Mouse (Mus musculus) C2C12 (cell line): ENCODE measurements at regions not wholly inside any gene's neighbourhood (a gene's known extent, or its start where the extent isn't known, plus 50 kb on each side); places are given as distances from the start of the nearest gene placed in this dataset.

ENCODE experiments used
- H3K27me3 ChIP-seq: one replicate; pipeline ENCODE4 v1.6.1; 2011; ENCODE audit not compliant: control insufficient read depth, insufficient read depth, insufficient read length
- H3K36me3 ChIP-seq: one replicate; pipeline ENCODE4 v1.6.1; 2011; ENCODE audit not compliant: control insufficient read depth, insufficient read depth
- H3K4me3 ChIP-seq: one replicate; pipeline ENCODE4 v1.5.1; 2011; ENCODE audit warnings: mild to moderate bottlenecking, control low read depth; ENCODE audit not compliant: poor library complexity, insufficient read depth, severe bottlenecking
- H3K79me2 ChIP-seq: one replicate; pipeline ENCODE4 v1.6.1; 2011; ENCODE audit not compliant: control insufficient read depth, insufficient read depth
- H3K79me3 ChIP-seq: one replicate; pipeline ENCODE4 v1.6.1; 2011; ENCODE audit warnings: low read depth, control low read depth
- H3ac ChIP-seq: one replicate; pipeline ENCODE3; 2011; ENCODE audit warnings: low read depth; ENCODE audit not compliant: control insufficient read depth, insufficient read length
- CEBPB ChIP-seq: IDR thresholded peaks from one replicate; pipeline ENCODE4 v1.6.1; 2011; ENCODE audit warnings: low read depth, mild to moderate bottlenecking, control low read depth, moderate library complexity
- CTCF ChIP-seq: IDR thresholded peaks from one replicate; pipeline ENCODE4 v1.5.1; 2011; ENCODE audit not compliant: control insufficient read depth, insufficient read depth, insufficient read length
- FOSL1 ChIP-seq: IDR thresholded peaks from one replicate; pipeline ENCODE4 v1.8.0; 2011; ENCODE audit warnings: mild to moderate bottlenecking, low read length; ENCODE audit not compliant: poor library complexity, insufficient read depth, severe bottlenecking
- MAX ChIP-seq: IDR thresholded peaks from one replicate; pipeline ENCODE4 v1.6.1; 2011; ENCODE audit warnings: mild to moderate bottlenecking, control low read depth
- MYOD1 ChIP-seq: IDR thresholded peaks from one replicate; pipeline ENCODE4 v1.6.1; 2011; ENCODE audit warnings: low read depth; ENCODE audit not compliant: control insufficient read depth, insufficient read length
- MYOG ChIP-seq: IDR thresholded peaks from one replicate; pipeline ENCODE4 v1.6.1; 2011; ENCODE audit not compliant: control insufficient read depth, insufficient read length; ENCODE audit errors: extremely low read depth
- USF1 ChIP-seq: IDR thresholded peaks from one replicate; pipeline ENCODE4 v1.6.1; 2011; ENCODE audit warnings: low read depth, mild to moderate bottlenecking, control low read depth, moderate library complexity

DNA sequence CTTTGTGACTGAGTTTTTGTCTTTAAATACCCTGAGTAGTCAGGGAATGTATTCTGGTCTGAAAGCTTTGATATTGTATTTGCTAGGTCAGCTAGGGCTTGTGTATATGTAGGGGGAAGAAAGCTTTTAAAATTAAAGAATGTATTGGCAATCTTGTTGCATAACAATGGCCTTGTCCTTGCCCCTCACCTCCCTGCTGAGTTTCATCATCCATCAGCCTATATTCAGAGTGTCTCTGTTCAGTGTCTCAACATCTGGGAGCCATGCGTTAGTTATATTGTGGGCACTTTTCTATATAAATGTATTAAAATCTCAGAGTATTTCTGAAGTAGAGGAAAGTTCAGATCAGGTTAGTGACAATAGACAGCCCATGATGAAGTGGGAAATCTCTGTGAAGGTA lies 76.0 kb upstream of the Inhba start:
- TF ChIP-seq CEBPB (no peak), FOSL1 (no peak), MYOD1 (no peak), CTCF (no peak), MYOG (no peak), USF1 (no peak), MAX (no peak)
- Histone ChIP-seq H3K36me3 (no peaks in the 10 kb centered on the region), H3K27me3 (no peaks in the 10 kb centered on the region), H3K4me3 (no peak overlapping the region), H3K79me2 (no peaks in the 10 kb centered on the region), H3ac (no peak overlapping the region), H3K79me3 (no peaks in the 10 kb centered on the region)

DNA sequence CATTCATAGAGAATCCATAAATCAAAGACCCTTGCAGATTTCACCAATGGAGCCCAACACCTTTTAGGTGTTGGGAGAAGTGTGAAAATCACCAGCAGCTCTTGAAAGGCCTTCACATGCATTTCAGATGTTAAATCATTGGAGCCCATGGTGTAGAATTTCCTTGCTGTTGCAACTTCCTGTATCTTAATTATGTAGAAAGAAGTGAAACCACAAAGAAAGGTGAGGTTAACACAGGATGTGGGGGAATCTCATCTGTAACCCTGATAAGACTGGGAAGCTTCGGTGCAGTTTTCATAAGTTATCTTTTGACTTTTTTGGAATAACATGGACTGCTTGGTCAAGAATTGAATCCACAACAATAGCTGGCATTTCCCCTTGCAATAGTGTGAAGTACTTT lies 75.5 kb upstream of the Inhba start:
- Histone ChIP-seq H3K79me3 (no peaks in the 10 kb centered on the region), H3K79me2 (no peaks in the 10 kb centered on the region), H3K27me3 (no peaks in the 10 kb centered on the region), H3K36me3 (no peaks in the 10 kb centered on the region), H3ac (no peak overlapping the region), H3K4me3 (no peak overlapping the region)
- no peak for TF ChIP-seq MYOG
- peak; percentile 33 for TF ChIP-seq CEBPB

DNA sequence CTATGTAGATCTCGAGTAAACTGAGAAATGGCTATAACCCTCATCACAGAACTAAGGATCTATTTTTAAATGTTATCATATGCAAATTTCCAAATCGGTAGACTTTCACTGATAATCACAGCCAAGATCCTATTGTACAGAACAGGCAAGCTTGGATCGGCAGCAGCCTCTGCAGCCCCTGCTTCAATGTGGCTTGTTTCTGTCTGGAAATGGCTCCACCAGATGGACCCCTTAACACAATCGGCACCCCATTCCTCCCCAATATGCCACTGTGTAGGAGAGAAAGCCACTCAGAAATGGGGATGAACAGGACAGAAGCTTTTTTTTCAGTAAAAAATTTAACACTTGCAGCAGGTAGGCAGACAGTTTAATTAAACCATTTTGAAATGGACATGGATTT lies 61.5 kb upstream of the Inhba start:
- no peaks in the 10 kb centered on the region for H3K79me2 ChIP-seq
- no peaks in the 10 kb centered on the region for H3K79me3 ChIP-seq
- H3K27me3 ChIP-seq: no peaks in the 10 kb centered on the region
- TF ChIP-seq MYOD1 (no peak), FOSL1 (no peak), MAX (no peak), CEBPB (no peak), MYOG (no peak), USF1 (no peak), CTCF (no peak)
- no peak overlapping the region for H3ac ChIP-seq
- no peaks in the 10 kb centered on the region for H3K36me3 ChIP-seq
- H3K4me3 ChIP-seq: no peak overlapping the region

DNA sequence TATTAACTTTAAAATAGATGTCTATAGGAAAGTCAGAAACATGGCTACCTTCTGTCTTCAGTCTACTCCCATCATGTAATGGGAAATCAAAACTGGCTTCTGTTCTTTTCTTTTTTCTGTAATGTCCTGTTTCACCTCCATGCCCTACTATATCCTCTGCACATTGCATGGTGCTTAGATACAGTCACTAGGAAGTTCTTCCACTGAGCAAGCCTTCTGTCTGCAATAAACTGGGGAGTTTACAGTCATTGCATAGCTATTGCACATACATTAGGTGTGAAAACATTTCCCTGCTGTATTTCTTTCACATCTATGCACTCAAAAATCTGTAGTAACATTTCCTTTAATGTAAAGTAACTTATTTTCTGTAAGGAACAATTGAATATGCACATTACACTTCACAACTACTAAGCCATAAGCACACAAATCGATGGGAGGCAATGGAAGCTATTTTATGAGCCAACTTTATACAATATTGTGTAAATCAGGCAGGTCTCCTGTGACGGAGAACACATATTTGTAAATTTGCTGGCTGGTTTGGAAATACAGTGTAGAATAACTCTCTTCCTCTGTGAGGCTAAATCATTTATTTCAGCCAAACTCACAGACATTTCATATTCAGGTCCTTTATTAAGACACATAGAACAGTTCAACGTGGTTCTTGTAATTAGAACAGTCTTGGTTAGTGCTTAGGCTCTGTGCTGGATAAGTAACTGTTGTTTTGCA lies 60.6 kb upstream of the Inhba start:
- no peaks in the 10 kb centered on the region for H3K79me3 ChIP-seq
- H3K79me2 ChIP-seq: no peaks in the 10 kb centered on the region
- H3K27me3 ChIP-seq: no peaks in the 10 kb centered on the region
- no peak for TF ChIP-seq FOSL1
- TF ChIP-seq MYOD1: no peak
- no peak for TF ChIP-seq MYOG
- no peak for TF ChIP-seq MAX
- TF ChIP-seq USF1: no peak
- TF ChIP-seq CEBPB: no peak
- TF ChIP-seq CTCF: no peak
- H3K4me3 ChIP-seq: no peak overlapping the region
- H3ac ChIP-seq: no peak overlapping the region
- H3K36me3 ChIP-seq: no peaks in the 10 kb centered on the region
